Mouse (Mus musculus) left cerebral cortex, postnatal 25 days (tissue): Measurements from ENCODE around the gene Gif. TPM values are rescaled to one million over a fixed set of nuclear protein-coding genes. Genes with fewer than 3 reads are reported as not detected.

Experiments
- DNase-seq, 2 experiments: peaks; one replicate each; pipeline ENCODE4 v3.0.0; 2022; ENCODE audit warnings: low spot score in 2 of 2, mixed read lengths in 1 of 2
- intact Hi-C: fragments of 180-260 bp; cut with DNase I; formaldehyde crosslinking; loops from one replicate; pipeline ENCODE4 v1.15.1; 2025
- total RNA-seq, 2 experiments: library from RNA; stranded (reverse); gene quantifications; 2 replicates each; pipeline ENCODE4 v1.2.3; 2021

The Gif gene
- total RNA-seq: not detected

GRCm38 (mm10) chr19:11747298-11747697, at the start of gene Gif:
Gif (plus strand) TSS chr19:11747554.
- DNase-seq: no peak
- intact Hi-C loops: no loop called here

GRCm38 (mm10) chr19:11698342-11698741, 49.0 kb upstream of the Gif start:
- intact Hi-C loops: no loop called here
- no peak for DNase-seq

DNA sequence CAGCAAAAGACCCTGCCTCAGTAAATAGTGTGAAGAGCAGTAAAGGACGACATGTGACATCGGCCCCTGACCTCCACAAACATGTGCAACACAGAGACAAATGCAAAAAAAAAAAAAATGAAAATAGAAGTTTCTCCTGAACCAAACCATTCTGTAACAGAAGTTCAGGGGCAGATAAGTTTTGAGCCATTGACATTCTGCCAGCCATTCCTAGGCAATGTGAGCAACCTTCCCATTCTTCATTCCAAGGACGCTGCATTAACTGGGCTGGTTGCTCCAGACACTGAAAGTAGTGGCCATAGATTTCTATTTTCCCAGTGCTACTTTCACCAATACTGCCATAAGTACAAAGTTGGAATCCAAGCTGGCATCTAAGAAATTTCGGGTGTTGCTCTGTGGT, 34.9 kb upstream of the Gif start:
- intact Hi-C loops: no loop called here
- DNase-seq: no peak

DNA sequence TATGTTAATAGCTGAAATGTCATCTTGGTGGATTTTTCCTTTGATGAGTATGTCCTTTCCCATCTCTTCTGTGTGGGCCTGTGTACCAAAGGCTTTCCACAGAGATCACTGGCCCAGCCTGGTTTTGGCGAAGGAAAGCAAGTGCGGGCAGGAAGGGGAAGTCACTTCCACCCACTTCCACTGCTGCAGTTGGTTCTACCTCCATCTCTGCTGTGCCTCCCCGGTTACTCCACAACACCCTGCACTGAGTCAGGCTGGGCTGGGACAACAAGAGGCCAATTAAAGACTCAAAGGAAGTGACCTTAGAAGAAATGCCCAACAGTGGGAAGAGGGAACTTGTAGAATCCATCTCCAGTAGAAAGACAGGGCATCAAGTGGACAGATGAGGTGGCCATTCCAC, 27.3 kb upstream of the Gif start:
- intact Hi-C loops: no loop called here
- no peak for DNase-seq

GRCm38 (mm10) chr19:11723870-11724269, 23.5 kb upstream of the Gif start:
- DNase-seq: no peak
- intact Hi-C loops: no loop called here

- intact Hi-C loops: no loop called here
- no peak for DNase-seq
Observed at GRCm38 (mm10) chr19:11724275-11724674, 23.1 kb upstream of the Gif start.

DNA sequence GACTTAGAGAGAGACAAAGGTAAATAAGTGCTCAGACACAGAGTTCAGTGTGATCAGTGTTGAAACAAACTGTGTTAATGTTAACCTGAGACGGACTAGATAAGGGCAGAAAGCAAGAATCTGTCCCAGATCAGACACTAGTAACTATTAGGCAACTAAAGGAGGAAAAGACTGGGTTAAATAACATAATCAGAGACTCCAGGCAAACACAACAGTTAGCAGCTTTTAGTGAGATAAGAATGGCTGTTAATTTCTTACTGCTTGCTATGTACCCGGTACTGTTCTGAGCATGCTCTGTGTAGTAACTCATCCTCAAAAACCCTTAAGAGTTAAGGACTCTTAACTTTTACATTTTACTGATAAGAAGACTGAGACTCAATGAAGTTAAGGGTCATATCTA, 21.4 kb upstream of the Gif start:
- intact Hi-C loops: no loop called here
- no peak for DNase-seq

- no peak for DNase-seq
- intact Hi-C loops: no loop called here
Observed at GRCm38 (mm10) chr19:11727304-11727703, 20.1 kb upstream of the Gif start.

GRCm38 (mm10) chr19:11730278-11730677, 17.1 kb upstream of the Gif start:
- DNase-seq: no peak
- intact Hi-C loops: no loop called here

GRCm38 (mm10) chr19:11736455-11736854, 10.9 kb upstream of the Gif start:
- no peak for DNase-seq
- intact Hi-C loops: no loop called here

- intact Hi-C loops: no loop called here
- no peak for DNase-seq
Observed at GRCm38 (mm10) chr19:11745680-11746079, 1.7 kb upstream of the Gif start.

GRCm38 (mm10) chr19:11765059-11765458, 17.7 kb downstream of the Gif start:
- DNase-seq: no peak
- intact Hi-C loops: loop anchor here (5.0 kb wide), 1 partner anchor 413 kb away; no protein-coding TSS in a partner anchor

GRCm38 (mm10) chr19:11766413-11766812, 19.1 kb downstream of the Gif start:
- DNase-seq: no peak
- intact Hi-C loops: loop anchor here (5.0 kb wide), 1 partner anchor 414 kb away; no protein-coding TSS in a partner anchor

DNA sequence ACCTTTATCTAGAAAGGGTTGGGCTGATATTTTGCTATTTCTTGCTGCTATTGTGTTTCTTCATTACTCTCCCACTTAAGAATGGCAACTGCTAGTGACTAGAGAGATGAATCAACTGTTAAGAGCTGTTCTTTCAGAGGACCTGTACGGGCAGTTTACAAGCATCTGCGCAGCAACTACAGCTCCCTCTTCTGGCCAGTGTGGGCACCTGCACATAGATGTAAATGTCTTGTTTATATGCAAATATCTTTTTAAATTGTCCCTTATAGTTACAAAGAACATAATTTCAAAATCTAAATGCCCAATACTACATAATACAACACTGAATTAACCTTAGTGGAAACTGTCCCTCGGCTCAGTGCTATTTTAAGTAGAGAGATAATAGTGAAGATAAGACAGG, 20.8 kb downstream of the Gif start:
- DNase-seq: peak; percentile 37 to 46
- intact Hi-C loops: loop anchor here (1.0 to 5.0 kb wide), 2 partner anchors 157 to 416 kb away; no protein-coding TSS in a partner anchor

GRCm38 (mm10) chr19:11769257-11769920, 22.0 kb downstream of the Gif start:
- DNase-seq: no peak
- intact Hi-C loops: loop anchor here (5.0 kb wide), 1 partner anchor 417 kb away; no protein-coding TSS in a partner anchor

GRCm38 (mm10) chr19:11770205-11770892, 23.0 kb downstream of the Gif start, which contains the start of gene Mrpl16:
Mrpl16 (plus strand) TSS chr19:11770391.
- peak; percentile 90 to 94 for DNase-seq
- intact Hi-C loops: no loop called here

DNA sequence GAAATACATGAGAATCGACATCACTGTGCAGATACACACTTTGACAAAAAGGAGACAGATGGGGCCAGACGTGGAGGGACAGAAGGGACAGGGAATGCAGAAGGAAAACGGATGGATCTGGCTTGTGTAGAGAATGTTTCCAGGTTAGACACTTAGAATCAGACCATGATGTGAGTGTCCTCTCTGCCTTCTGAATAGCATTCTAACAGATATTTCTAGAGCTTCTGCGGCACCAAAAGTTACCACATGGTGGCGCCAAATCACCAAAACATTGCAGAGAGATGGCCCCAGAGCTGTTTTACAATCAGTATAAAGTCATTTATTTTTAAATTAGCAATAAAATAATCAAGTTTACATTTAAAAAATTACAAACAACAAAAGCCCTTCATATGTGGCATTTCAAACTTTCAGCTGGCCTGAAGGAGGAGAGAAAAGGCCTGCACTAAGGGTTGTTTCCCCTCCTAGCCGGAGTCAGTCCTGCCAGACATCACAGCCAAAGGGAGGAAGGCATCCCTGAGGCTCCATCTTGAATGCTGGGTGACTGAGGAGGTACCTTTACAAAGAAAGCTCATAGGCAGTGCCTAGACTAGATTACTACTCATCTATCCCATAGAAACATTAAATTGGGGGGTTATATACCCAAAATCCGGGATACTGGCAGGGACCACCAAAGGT, 30.0 kb downstream of the Gif start:
- intact Hi-C loops: loop anchor here (2.0 to 5.0 kb wide), 3 partner anchors 41 to 230 kb away; partner anchors contain the start of genes Patl1 and Stx3

DNA sequence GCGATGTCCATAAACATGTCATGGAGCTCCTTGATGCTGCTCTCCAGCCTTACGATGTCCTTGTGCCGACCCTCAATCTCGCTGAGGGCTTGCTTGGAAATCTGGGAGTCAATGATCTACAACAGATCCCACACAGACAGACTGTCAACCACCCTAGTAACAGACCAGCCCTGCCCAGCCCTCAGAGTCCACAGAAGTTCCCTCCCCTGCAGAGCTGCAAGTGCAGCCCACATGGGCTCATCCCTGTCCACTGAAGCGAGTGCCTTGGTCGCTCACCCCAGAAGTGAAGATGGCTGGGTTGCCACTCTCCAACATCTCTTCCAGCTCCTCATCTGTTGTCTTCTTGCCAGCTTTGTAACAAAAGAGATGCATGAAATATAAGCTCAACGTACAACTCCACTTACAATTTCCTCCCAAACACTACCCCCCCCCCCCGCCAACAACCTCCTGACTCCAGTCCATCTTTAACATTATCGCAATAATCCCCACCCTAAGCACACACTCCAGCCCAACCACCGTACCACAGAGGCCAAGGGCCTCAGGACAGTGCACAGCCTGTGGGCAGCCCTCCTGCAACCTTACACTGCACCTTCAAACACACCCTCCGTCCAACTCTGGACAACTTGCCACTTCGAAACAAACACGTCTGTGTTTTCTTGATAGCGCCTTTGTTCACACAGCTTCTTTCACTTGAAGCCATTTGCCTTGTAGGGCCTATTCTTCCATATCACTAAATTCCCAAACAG, 38.2 kb downstream of the Gif start:
- intact Hi-C loops: no loop called here

More for the DNA sequence above, 30.0 kb downstream of the Gif start:
- DNase-seq: peak; percentile 66 to 74

GRCm38 (mm10) chr19:11787826-11788225, 40.5 kb downstream of the Gif start:
- intact Hi-C loops: no loop called here
- no peak for DNase-seq

More for the DNA sequence above, 38.2 kb downstream of the Gif start:
- no peak for DNase-seq

GRCm38 (mm10) chr19:11788876-11789275, 41.5 kb downstream of the Gif start:
- DNase-seq: no peak
- intact Hi-C loops: no loop called here
